ENCODE assay signal across 23 mouse cellular contexts in the genomic region with DNA sequence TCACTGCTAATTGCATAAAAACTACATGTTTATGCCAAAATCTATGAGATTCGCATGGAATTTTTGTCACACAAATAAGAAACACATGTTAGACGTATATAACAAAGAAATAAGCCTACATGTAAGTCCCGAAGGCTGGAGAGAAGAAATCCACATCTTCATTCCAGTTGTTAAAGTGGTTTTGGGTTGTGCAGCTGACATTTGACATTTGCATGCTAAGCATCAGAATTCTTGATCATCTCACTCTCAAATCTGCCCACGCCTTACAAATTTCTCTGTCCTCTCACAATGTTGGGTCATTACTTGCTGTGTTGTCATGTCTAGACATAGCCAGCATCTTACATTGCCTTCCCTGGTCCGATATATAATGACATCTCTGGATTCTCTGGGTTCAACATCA.
"Had no signal": no experiment of that assay in that cellular context is flagged by ENCODE, and none has a peak within 500 bp of the region (broad histone marks: within the 10 kb centered on the region; RNA-seq: fewer than 3 reads in every experiment).

No protein-coding gene starts in this region.

- H3K27me3 ChIP-seq: liver, embryonic 15.5 days; megakaryocyte, embryonic 14.5 days; midbrain, embryonic 12.5 days; neural tube, embryonic 13.5 days; neural tube, embryonic 15.5 days; stomach, embryonic 15.5 days had no signal

- H3K9ac ChIP-seq: liver, embryonic 15.5 days; liver, postnatal 0 days; lung, embryonic 14.5 days; midbrain, embryonic 12.5 days; neural tube, embryonic 13.5 days; neural tube, embryonic 15.5 days; stomach, embryonic 15.5 days had no signal

- H3K4me3 ChIP-seq: liver, embryonic 15.5 days; megakaryocyte, embryonic 14.5 days; midbrain, embryonic 12.5 days; myocyte; neural tube, embryonic 13.5 days; neural tube, embryonic 15.5 days; stomach, embryonic 15.5 days had no signal

- DNase-seq: liver, postnatal 0 days; lung, postnatal 10 days; lung, postnatal 36 days; midbrain, embryonic 14.5 days; retina, postnatal 1 day; right cerebral cortex, adult 18-20 months; right cerebral cortex, postnatal 25 days; right cerebral cortex, postnatal 4 days; spleen, adult 18-20 months; thymus, adult 2 months; thymus, postnatal 25 days; thymus, postnatal 4 days had no signal

- ATAC-seq: liver, postnatal 0 days; midbrain, embryonic 16.5 days had no signal

- H3K4me2 ChIP-seq: liver, embryonic 15.5 days; lung, embryonic 14.5 days; midbrain, embryonic 12.5 days; neural tube, embryonic 13.5 days; neural tube, embryonic 15.5 days; stomach, embryonic 15.5 days had no signal

- H3K9me3 ChIP-seq: liver, embryonic 15.5 days; megakaryocyte, embryonic 14.5 days; midbrain, embryonic 12.5 days; neural tube, embryonic 13.5 days; neural tube, embryonic 15.5 days; stomach, embryonic 15.5 days had no signal

- H3K36me3 ChIP-seq: liver, embryonic 15.5 days; midbrain, embryonic 12.5 days; neural tube, embryonic 13.5 days; neural tube, embryonic 15.5 days; stomach, embryonic 15.5 days had no signal

- H3K27ac ChIP-seq: liver, embryonic 15.5 days; macrophage; midbrain, embryonic 12.5 days; neural tube, embryonic 13.5 days; neural tube, embryonic 15.5 days; stomach, embryonic 15.5 days; stomach, postnatal 0 days had no signal

- H3K4me1 ChIP-seq: liver, embryonic 15.5 days; midbrain, embryonic 12.5 days; neural tube, embryonic 13.5 days; neural tube, embryonic 15.5 days; stomach, embryonic 15.5 days had no signal
